9 mouse cellular contexts compared by ENCODE assay signal in genomic region chr13:52024832-52025481, GRCm38 (mm10).
DNase-seq lines count a peak whose midpoint lies in the region; ATAC-seq and TF ChIP-seq lines count a peak whose summit lies in the region.
"Had no signal": no experiment of that assay in that cellular context is flagged by ENCODE, and none has a peak within 500 bp of the region (broad histone marks: within the 10 kb centered on the region; RNA-seq: fewer than 3 reads in every experiment).

No protein-coding gene starts in this region.

- no peaks in the 10 kb centered on the region; the same call in 1 of the 2 replicates for H3K27me3 ChIP-seq in forebrain, embryonic 13.5 days
- H3K27me3 ChIP-seq in forebrain, embryonic 11.5 days (ENCODE audit: control insufficient read depth, insufficient read depth, low read length) = peaks cover 2% of the 10 kb centered on the region; the same call in 1 of the 2 replicates
- no peaks in the 10 kb centered on the region for H3K27me3 ChIP-seq in hindbrain, embryonic 14.5 days (ENCODE audit: control insufficient read depth, insufficient read depth, low read length)
- H3K27me3 ChIP-seq in liver, adult 2 months (ENCODE audit: control insufficient read depth, insufficient read depth, low read length) = no peaks in the 10 kb centered on the region
- no peaks in the 10 kb centered on the region for H3K27me3 ChIP-seq in neural tube, embryonic 13.5 days
- H3K27me3 ChIP-seq: CH12.LX had no signal

- 0 out of 2 replicates have a peak, but pooled peaks have one; percentile 6 for ATAC-seq in forebrain, embryonic 13.5 days
- ATAC-seq in forebrain, embryonic 11.5 days (replicated peaks; ENCODE audit: low FRiP score) = no peak
- peak; percentile 32; the same call in 1 of the 2 replicates for ATAC-seq in hindbrain, embryonic 14.5 days (ENCODE audit: low FRiP score)
- peak; percentile 62; the same call in 1 of the 2 replicates for ATAC-seq in neural tube, embryonic 13.5 days (ENCODE audit: low read depth)
- ATAC-seq in erythroid progenitor cell, adult 5-6 weeks (replicated peaks; ENCODE audit: low FRiP score, poor library complexity, severe bottlenecking) = no peak

- no peak overlapping the region for H3K4me3 ChIP-seq in forebrain, embryonic 13.5 days
- H3K4me3 ChIP-seq in forebrain, embryonic 11.5 days (ENCODE audit: low read depth, low read length) = no peak overlapping the region
- no peak overlapping the region for H3K4me3 ChIP-seq in hindbrain, embryonic 14.5 days (replicated peaks; ENCODE audit: low read length)
- no peak overlapping the region for H3K4me3 ChIP-seq in liver, adult 2 months (ENCODE audit: insufficient read depth, low read depth, low read length)
- no peak overlapping the region for H3K4me3 ChIP-seq in neural tube, embryonic 13.5 days

- TF ChIP-seq CTCF in liver, adult 2 months (IDR thresholded peaks at IDR 0.05; ENCODE audit: low read depth, low read length) = no peak

- no peak for DNase-seq in forebrain, embryonic 11.5 days (ENCODE audit: low spot score)
- peak; percentile 59 for DNase-seq in forelimb bud, embryonic 11.5 days (ENCODE audit: low read depth, low spot score)
- no peak for DNase-seq in hindbrain, embryonic 14.5 days (ENCODE audit: low spot score)
- peak; percentile 31 for DNase-seq in liver, adult 2 months (ENCODE audit: extremely low read depth, low read depth, low spot score)
- DNase-seq in left cerebral cortex, adult 11 months (ENCODE audit: low spot score) = no peak

- H3K36me3 ChIP-seq in forebrain, embryonic 13.5 days (ENCODE audit: poor library complexity, severe bottlenecking) = no peaks in the 10 kb centered on the region
- no peaks in the 10 kb centered on the region for H3K36me3 ChIP-seq in forebrain, embryonic 11.5 days (ENCODE audit: control insufficient read depth, insufficient read depth, low read length)
- H3K36me3 ChIP-seq in hindbrain, embryonic 14.5 days (replicated peaks; ENCODE audit: control insufficient read depth, insufficient read depth) = no peaks in the 10 kb centered on the region
- H3K36me3 ChIP-seq in liver, adult 2 months (ENCODE audit: control insufficient read depth, insufficient read depth, low read length) = no peaks in the 10 kb centered on the region
- H3K36me3 ChIP-seq in neural tube, embryonic 13.5 days = no peaks in the 10 kb centered on the region

- 63% methylated on average over 18 of the region's 18 CpGs for WGBS in forebrain, embryonic 13.5 days
- 64% methylated on average over 18 of the region's 18 CpGs for WGBS in forebrain, embryonic 11.5 days
- WGBS in hindbrain, embryonic 14.5 days = 27% methylated on average over 18 of the region's 18 CpGs
- WGBS in liver, adult 2 months = 42% methylated on average over 18 of the region's 18 CpGs
- WGBS in neural tube, embryonic 13.5 days = 13% methylated on average over 18 of the region's 18 CpGs

- no peak overlapping the region for H3K4me2 ChIP-seq in forebrain, embryonic 13.5 days
- H3K4me2 ChIP-seq in forebrain, embryonic 11.5 days (ENCODE audit: low read depth, low read length, severe bottlenecking) = no peak overlapping the region
- H3K4me2 ChIP-seq in hindbrain, embryonic 14.5 days (replicated peaks) = peak overlapping the region; percentile 12; the same call in 1 of the 2 replicates
- peak overlapping the region; percentile 30 for H3K4me2 ChIP-seq in neural tube, embryonic 13.5 days

- peaks cover 30% of the 10 kb centered on the region for H3K4me1 ChIP-seq in forebrain, embryonic 13.5 days
- peaks cover 5% of the 10 kb centered on the region; the same call in 1 of the 2 replicates for H3K4me1 ChIP-seq in forebrain, embryonic 11.5 days (replicated peaks; ENCODE audit: control insufficient read depth, insufficient read depth, low read length)
- H3K4me1 ChIP-seq in hindbrain, embryonic 14.5 days (replicated peaks; ENCODE audit: control insufficient read depth, insufficient read depth, low read length) = peaks cover 16% of the 10 kb centered on the region
- peaks cover 37% of the 10 kb centered on the region for H3K4me1 ChIP-seq in liver, adult 2 months (ENCODE audit: control insufficient read depth, insufficient read depth, low read length)
- peaks cover 48% of the 10 kb centered on the region for H3K4me1 ChIP-seq in neural tube, embryonic 13.5 days (replicated peaks)

- no peak for TF ChIP-seq POLR2A in liver, adult 2 months (IDR thresholded peaks at IDR 0.05; ENCODE audit: extremely low read depth, insufficient read depth, low read length)

- H3K9ac ChIP-seq in forebrain, embryonic 13.5 days = no peak overlapping the region
- H3K9ac ChIP-seq in forebrain, embryonic 11.5 days (ENCODE audit: low read length) = no peak overlapping the region
- 0 out of 2 replicates have a peak overlapping the region, but pooled peaks have one; percentile 18 for H3K9ac ChIP-seq in hindbrain, embryonic 14.5 days
- H3K9ac ChIP-seq in liver, adult 2 months (ENCODE audit: low read depth, low read length) = no peak overlapping the region
- no peak overlapping the region for H3K9ac ChIP-seq in neural tube, embryonic 13.5 days

- H3K79me2 ChIP-seq in liver, adult 2 months (ENCODE audit: control insufficient read depth, insufficient read depth, low read length) = no peaks in the 10 kb centered on the region

- H3K9me3 ChIP-seq in forebrain, embryonic 13.5 days (replicated peaks) = no peaks in the 10 kb centered on the region
- no peaks in the 10 kb centered on the region for H3K9me3 ChIP-seq in forebrain, embryonic 11.5 days (ENCODE audit: control insufficient read depth, low read length)
- no peaks in the 10 kb centered on the region for H3K9me3 ChIP-seq in hindbrain, embryonic 14.5 days (ENCODE audit: control insufficient read depth, low read length)
- H3K9me3 ChIP-seq in neural tube, embryonic 13.5 days = no peaks in the 10 kb centered on the region

- H3K27ac ChIP-seq in forebrain, embryonic 13.5 days = peak overlapping the region; percentile 19; the same call in 1 of the 2 replicates
- H3K27ac ChIP-seq in forebrain, embryonic 11.5 days (ENCODE audit: low read depth, low read length) = no peak overlapping the region
- no peak overlapping the region for H3K27ac ChIP-seq in hindbrain, embryonic 14.5 days
- peak overlapping the region; percentile 50 for H3K27ac ChIP-seq in liver, adult 2 months (replicated peaks; ENCODE audit: insufficient read depth, low read depth, low read length)
- peak overlapping the region; percentile 79 for H3K27ac ChIP-seq in neural tube, embryonic 13.5 days (replicated peaks)

Comparison
In these comparisons a context has a peak if more than half of its experiments do, and no peak if none do; other contexts are left out.
1. ATAC-seq: peak in forebrain, embryonic 13.5 days (single experiment), hindbrain, embryonic 14.5 days (single experiment) and neural tube, embryonic 13.5 days (single experiment); none in forebrain, embryonic 11.5 days (single experiment) and erythroid progenitor cell, adult 5-6 weeks (single experiment).
2. H3K27ac ChIP-seq: peak in forebrain, embryonic 13.5 days (single experiment), liver, adult 2 months (single experiment) and neural tube, embryonic 13.5 days (single experiment); none in forebrain, embryonic 11.5 days (single experiment) and hindbrain, embryonic 14.5 days (single experiment).
3. H3K4me2 ChIP-seq: peak in hindbrain, embryonic 14.5 days (single experiment) and neural tube, embryonic 13.5 days (single experiment); none in forebrain, embryonic 13.5 days (single experiment) and forebrain, embryonic 11.5 days (single experiment).
4. DNase-seq: peak in forelimb bud, embryonic 11.5 days (single experiment) and liver, adult 2 months (single experiment); none in forebrain, embryonic 11.5 days (single experiment), hindbrain, embryonic 14.5 days (single experiment) and left cerebral cortex, adult 11 months (single experiment).